Mouse (Mus musculus) CD4-positive, CD25-positive, alpha-beta regulatory T cell, adult 2 months (primary cell): ENCODE measurements at regions not wholly inside any gene's neighbourhood (a gene's known extent, or its start where the extent isn't known, plus 50 kb on each side); places are given as distances from the start of the nearest gene placed in this dataset.

ENCODE experiments used
- DNase-seq: peaks from one replicate; pipeline ENCODE4 v3.0.0-alpha.2; 2012; ENCODE audit warnings: low read depth, low spot score

DNA sequence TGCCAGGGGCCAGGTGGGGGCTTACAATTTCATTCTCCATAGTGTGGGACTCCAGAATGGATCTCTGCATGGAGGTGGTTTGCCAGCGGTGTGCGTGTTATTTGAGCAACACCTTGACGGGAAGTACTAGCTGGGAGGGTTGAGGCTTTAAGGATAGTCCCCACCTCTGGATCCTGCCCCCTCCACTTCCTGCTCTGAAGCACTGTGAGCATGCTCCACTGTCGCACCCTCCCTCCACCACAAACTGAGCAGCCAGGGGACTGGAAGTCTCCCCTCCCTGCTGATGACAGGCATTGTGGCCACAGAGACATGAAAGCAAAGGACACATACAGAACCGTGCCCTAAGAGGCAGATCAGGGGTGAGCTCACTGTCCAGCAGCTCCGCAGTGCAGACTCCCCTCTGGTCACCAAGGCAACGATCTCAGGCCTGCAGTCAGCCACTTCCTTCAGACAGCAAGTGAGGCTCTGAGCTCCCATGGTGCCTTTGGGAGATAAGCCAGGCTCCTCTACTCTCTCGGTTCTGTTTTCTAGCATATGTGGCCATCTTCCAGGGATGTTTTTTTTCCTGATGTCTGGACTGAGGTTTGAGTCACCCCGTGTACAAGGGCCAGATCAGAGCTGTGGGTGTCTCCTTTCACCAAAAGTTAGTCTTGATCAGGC, 239.7 kb downstream of the Cryba4 start:
- DNase-seq: no peak

DNA sequence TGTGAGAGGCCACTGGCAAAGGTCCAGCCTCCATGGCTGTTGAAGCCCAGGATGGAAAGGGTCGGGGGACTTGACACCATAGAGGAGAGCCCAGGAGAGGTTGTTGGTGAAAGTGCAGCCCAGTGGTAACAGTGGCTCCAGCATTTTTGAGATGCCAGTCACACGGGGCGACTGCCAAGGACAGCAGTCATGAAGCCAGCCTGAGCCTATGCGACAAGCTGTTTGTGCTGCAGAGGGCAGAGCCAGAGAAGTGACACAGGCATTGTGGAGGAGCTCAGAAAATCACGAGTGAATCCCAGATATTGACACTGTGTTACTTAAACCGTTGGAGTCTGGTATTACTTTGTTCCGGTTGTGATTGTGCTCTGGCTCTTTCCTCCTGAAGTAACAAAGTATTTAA, 233.4 kb downstream of the Cryba4 start:
- DNase-seq: no peak

DNA sequence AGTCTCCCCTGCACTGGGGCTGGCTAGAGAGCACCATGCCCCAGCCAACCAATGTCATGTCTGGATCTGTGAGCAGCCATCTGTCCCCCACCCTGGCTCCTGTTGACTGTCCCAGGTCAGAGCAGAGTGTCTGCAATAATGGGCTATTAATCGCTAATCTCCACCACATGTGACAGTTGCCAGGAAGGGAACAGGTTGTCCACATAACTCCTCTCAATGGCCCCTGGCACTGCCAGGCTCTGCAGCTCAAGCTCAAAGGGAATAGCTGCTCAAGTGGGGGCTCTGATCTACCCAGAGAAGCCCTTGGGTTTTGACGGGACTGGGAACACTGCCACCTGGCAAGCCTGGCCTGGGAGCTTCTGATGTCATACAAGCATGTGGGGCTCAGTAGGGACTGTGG, 231.4 kb downstream of the Cryba4 start:
- no peak for DNase-seq

DNA sequence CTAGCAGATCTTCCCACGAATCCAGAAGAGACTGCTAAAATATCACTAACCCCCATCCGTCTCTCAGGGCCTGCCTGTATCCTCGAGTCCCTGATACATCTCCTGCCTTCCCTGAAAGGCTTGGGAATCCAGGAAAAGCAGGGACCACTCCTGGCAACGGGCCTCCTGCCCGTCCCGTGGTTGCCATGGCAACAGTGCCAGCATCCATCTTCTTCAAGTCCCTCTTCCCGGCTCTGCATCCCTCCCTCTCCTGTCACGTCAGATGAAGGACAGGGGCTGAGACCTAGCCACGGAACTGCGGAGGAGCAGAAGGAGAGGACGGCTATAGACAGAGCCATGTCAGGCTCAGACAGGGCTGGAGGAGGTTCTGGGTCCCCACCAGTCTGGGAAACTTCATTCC, 222.4 kb downstream of the Cryba4 start:
- no peak for DNase-seq

DNA sequence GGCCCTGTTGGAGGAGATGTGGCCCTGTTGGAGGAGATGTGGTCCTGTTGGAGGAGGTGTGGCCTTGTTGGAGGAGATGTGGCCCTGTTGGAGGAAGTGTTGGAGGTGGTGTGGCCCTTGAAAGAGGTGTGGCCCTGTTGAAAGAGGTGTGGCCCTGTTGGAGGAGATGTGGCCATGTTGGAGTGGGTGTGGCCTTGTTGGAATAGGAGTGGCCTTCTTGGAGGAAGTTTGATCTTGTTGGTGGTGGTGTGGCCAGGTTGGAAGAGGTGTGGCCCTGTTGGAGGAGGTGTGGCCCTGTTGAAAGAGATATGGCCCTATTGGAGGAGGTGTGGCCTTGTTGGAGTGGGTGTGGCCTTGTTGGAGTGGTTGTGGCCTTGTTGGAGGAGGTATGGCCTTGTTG, 220.3 kb downstream of the Cryba4 start:
- DNase-seq: no peak

DNA sequence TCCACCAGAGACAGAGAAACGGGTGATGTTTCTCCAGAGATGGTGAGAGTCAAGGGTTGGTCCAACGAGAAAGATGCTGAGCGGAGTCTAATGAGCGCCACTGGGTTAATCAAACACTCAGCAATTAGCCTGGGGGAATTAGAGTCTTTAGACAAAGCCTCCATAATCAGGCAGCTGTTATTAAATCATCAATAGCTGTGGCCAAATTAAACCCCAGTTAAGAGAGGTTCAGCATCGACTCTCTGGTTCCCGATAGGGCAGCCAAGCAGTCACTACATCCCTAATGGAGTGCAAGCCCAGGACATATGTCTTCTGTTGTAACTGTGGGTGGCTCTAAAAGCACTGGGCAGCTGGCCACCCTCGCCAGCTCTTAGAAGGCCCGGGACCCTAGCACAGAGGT, 216.9 kb downstream of the Cryba4 start:
- no peak for DNase-seq

DNA sequence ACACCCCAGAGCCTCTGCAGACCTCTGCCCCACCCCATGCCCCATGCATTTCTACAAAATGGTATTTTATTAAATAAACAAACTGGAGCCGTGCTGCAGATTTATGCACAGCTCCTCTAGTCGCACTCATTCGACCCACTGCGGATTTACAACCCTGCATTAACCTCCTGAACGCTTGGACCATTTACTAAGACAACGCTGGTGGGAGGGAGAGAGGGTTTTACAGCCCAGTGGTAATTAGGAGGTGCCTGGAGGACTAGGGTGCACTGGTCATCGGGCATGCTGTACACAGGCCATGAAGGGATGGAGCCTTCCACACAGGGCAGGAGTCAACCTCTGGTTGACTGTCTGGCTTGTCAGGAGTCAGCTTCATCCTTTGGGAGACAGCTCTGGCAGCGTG, 215.2 kb downstream of the Cryba4 start:
- DNase-seq: no peak

DNA sequence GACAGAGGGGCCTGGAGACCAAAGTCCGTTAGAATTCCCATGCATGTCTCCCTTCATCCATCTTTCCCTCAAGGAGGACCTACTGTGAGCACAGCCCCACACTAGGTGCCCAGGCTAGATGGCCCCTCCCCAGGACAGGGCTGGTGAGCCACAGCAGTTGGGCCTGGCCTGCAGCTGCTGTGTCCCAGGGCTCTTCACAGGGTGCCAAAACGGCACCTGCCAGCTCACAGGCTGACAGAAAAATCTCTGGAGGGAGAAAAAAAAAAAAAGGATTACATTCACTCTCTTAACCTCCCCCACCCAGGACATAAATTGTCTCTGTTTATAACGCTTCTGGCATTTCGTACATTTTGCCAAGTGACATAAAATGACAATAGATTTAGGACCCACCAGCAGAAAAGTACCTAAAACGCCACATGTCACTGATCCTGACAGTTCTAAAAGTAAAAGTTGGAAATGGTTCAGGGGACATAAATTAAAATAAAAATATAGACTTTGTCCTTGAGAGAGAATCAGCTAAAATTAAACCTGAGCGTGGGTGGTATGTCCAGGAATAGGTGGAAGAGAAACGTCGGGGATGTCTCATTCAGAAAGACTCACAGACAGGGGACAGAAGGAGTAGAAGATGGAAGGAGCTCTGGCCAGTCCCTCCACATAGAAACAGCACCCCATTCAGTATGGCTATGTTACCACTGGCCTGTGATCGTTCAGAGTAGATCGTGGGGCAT, 212.5 kb downstream of the Cryba4 start:
- DNase-seq: no peak

DNA sequence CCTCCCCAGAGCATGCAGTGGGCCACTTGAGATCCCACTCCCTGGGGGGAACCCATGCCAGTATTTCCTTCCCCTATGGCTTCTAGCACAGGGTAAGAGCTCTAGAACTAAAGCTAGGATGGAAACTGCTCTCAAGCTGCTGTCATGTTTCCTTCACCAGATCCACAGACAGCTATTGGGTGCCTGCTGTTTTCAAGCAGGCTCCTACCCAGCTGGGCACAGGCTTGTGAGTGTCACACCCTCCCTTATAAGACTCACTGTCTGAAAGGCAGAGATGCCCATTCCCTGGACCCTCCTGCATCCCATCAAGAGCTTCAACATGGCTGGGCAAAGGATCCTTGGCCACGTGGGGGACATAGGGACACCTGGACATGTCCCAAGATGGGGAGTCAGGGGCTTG, 211.6 kb downstream of the Cryba4 start:
- DNase-seq: no peak

DNA sequence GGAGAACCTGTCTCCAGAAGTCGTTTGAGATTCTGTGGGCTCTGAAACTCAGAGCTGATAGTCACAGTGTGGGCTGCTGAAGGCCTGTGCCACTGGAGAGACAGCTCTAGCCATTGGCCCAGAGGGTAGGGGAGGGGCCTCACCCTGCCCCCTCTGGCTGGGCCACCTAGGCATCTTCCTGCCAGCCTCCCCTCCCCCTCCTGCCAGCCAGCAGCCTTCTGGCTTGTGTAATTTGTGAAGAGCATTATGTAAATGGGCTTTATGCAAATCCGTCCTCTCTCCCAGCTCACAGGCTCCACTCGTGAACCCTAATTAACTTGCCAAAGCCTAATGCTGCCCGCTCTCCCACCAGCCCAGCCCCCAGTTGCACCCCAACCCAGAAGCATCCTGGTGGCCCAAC, 211.0 kb downstream of the Cryba4 start:
- no peak for DNase-seq

DNA sequence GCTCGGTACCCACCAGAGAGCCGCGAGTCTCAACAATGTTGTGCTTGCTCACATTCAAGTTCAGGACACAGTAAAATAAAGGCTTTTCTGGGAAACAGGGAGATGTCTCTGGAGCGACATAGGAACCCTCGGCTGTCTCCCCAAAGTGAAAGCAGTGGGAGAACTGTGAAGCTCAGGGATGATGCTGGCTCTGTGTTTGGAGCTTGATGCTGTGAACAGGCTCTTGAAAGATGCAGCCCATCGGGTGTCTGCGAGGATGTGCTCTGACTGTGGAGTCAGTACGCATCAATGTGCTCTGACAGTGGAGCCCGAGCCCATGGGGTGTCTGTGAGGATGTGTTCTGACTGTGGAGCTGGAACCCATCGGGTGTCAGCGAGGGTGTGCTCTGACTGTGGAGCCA, 210.1 kb downstream of the Cryba4 start:
- no peak for DNase-seq

DNA sequence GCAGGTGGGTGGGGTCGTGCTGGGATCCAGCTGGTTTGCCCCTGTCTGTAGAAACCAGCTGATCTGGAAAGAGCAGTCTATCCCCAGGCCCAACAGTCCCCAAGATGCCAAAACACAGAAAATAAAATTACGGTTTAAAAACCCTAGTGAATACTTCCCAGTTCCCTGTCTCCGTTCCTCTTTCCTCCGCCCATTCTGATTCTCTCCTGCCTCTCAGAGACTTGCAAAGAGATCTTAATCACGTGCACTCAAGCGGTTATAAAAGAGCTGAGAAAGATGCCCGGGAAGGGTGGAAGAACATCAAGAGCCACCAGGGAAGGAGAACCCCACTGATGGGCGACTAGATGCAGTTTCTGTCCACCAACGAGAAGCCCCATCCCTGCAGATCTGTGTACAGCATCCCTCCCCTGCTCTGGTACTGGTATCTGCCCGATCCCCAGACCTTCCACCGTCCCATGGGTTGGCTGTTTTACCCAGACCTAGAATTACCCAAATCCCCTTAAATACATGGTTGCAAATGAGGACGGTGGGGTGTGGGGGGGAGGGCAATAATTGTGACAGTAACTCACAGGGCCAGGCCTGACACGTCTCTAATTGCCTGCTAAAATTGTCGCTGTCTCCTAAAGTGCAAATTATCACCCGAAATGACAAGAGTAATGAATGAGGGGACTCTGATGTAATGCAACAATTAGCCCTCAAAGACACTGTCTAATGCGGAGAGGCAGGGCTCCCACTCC, 202.1 kb downstream of the Cryba4 start:
- no peak for DNase-seq

DNA sequence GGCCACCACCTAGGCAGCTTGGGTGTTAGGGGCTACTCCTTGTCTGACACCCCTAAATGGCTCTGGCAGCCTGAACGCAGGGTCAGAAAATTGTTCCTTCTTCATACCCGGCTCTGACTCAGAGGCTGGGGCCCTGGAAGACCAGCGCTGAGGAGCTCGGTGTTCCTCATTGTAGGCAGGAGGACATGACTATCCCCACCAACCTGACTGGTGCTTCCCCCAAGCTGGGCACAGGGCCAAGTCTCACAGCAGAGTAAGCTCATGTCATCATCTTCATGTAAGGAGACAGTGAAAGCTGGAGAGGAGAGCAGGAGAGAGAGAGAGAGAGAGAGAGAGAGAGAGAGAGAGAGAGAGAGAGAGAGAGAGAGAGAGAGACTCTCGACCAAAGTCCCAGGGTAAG, 201.4 kb downstream of the Cryba4 start:
- DNase-seq: no peak

DNA sequence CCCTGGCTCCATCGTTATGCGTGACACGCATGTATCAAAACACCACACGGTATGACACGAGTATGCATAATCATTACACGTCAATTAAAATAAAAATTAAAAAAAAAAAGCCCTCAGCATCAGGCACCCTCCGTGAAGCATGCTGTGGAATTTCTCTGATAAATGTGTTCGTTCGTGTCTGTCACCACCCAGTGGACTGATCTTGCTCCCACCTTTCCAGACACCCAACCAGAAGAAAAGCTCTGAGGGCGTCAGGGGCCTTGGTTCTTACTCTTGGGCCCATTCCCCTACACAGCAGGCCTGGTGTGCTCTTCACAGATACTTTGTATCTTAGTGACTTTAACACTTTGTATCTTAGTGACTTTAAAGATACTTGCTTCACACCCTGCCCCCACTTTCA, 200.5 kb downstream of the Cryba4 start:
- no peak for DNase-seq

DNA sequence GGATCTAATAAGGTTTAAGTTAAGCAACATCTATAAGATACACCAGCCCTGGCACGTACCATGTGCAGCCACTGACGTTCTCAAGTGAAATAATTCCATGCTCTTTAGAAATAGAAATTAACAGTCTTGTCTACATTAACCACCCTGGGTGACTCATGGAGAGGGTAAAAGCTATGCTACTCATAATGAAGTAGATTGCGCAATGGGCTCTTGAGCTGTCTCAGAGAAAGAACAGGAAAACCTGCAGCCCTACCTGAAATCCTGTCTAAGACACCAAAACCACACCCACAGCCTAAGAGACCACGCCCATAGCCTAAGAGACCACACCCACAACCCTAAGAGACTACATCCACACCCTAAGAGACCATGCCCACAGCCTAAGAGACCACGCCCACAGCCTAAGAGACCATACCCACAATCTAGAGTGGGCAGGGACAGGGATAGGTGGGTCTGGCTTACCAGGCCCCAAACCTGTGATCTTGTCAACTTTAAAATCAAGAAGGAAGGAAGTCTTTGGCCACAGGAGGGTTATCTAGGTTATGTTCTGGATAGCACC, 198.6 kb downstream of the Cryba4 start:
- no peak for DNase-seq

DNA sequence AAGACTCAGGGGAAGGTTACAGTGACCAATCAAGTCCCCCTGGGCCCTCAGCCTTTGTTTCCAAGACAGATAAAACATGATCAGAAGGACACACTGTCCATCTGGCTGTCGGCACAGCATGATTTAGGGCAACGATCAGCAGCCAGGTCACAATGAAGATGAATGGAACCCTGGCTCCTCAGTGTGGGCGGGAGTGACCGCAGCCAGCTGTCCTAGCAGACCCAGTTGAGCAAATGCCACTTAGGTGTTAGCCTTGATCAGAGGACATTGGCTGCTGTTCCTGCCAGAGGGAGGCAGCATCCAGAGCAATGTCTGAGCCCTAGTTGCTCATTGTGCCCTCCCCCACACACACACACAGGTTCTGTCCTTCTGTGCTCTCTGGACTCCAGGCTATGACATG, 197.3 kb downstream of the Cryba4 start:
- DNase-seq: no peak

DNA sequence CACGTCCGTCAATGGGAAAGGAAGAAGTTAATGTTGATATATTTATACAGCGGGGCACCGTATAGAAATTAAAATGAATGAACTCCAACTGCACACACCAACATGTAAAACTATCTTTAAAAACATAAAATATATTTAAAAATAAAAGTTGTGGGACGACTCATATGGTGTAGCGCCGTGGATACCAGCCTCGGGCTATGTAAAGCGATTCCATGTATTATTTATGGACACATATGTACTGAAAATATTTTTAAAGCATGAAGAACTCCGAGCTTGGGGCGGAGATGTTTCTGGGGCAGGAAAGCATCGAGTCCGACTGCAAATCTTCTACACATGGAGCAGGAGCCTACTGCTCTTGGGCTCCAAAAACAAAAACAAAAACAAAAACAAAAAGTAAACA, 182.4 kb downstream of the Cryba4 start:
- DNase-seq: no peak

DNA sequence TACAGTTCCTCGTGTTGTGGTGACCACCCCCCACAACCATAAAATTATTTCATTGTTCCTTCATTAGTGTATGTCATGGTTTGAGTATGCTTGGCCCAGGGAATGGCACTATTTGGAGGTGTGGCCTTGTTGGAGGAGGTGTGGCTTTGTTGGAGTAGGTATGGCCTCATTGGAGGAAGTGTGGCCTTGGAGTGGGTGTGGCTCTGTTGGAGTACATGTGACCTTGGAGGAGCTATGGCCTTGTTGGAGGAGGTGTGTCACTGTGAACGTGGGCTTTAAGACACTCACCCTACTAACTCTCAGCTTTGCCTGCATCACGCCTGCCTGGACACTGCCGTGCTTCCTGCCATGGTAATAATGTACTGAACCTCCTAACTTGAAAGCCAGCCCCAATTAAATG, 179.9 kb downstream of the Cryba4 start:
- no peak for DNase-seq

DNA sequence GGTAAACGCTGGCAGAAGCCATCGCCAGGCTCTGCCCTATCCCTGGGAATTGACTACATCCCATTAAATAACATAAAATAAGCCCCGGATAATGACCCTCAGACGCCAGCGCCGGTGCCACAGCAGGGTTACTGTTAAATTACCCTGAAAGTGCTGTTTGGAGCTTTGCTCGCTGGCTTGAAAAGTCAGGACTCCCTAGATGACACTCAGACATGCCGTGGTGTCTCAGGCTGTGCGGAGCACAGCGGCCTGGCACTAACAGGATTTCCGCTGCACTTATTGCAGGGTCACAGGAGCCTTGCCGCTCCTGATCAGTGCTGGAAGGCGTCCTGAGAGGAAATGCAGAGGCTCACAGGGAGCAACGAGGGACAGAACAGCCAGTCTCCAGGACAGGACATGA, 175.2 kb downstream of the Cryba4 start:
- no peak for DNase-seq

DNA sequence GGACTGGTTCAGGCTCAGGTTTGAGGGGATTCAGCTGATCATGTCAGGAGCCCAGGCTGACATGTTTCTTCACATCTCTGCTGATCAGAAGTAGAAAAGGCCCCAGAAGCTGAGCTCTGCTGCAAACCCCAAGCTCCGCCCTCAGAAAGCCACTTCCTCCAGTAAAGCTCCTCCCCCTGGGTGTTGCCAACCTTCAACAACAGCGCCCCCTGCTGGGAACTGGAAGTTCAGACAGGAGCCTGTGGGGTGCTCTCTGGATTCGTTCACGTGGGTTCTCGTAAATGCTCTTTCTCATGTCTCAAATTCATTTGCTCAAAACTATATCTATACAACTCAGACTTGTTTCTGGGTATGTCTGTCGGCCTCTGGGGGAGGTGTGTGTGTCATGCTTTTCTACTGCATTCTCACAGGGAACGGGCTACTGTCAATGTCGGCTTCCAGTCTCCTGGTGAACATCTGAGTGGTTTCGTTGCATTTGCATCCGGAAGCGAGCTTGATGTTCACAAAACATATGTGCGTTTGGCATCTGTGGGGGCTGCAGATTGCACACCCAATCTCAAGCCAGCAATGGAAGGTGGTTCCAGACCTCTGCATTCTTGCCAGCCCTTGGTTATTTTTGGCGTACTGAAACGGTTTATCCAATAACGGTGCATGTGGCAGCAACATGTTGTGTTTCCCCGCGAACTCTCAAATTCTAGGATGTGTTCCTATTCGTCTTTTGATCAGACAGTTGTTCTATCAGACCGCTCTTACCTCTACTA, 174.3 kb downstream of the Cryba4 start:
- peak; percentile 37 for DNase-seq

DNA sequence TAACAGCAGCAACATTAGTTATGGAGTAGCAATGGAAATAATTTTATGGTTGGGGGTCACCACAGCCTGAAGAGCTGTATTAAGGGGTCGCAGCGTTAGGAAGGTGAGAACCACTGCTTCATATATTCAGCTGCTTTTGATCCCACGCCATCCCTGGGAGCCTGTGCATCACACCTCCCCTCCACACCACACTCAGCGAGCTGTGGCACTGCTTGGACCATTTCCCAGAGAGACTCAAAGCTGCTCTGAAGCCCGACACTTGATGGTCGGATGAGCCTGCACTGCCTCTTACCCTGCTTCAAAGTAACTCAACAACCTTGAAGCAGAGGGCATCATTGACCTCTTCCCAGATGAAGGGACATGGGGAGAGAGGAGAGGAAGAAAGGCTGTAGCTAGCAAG, 171.3 kb downstream of the Cryba4 start:
- DNase-seq: no peak
